Mouse (Mus musculus) ovary, postnatal 10 days (tissue): Measurements from ENCODE around the gene Ngfr.

ENCODE experiments used
- DNase-seq: peaks from one replicate; pipeline ENCODE4 v3.0.0; 2022; ENCODE audit warnings: low spot score

Ngfr gene

GRCm38 (mm10) chr11:95594686-95595212 lies 7.2 kb upstream of the Ngfr start:
- no peak for DNase-seq

- no peak for DNase-seq
These were observed 6.0 kb upstream of the Ngfr start for GRCm38 (mm10) chr11:95593501-95593900.

- no peak for DNase-seq
These were observed 5.2 kb upstream of the Ngfr start for GRCm38 (mm10) chr11:95592691-95593090.

- no peak for DNase-seq
These were observed 1.7 kb upstream of the Ngfr start for GRCm38 (mm10) chr11:95589195-95589594.

GRCm38 (mm10) chr11:95586751-95587422 lies 648 bp downstream of the Ngfr start:
- no peak for DNase-seq

- peak; percentile 79 for DNase-seq
These were observed 1.4 kb downstream of the Ngfr start for GRCm38 (mm10) chr11:95586184-95586583.

GRCm38 (mm10) chr11:95585684-95586083 lies 1.9 kb downstream of the Ngfr start:
- no peak for DNase-seq

- DNase-seq: no peak
These were observed 2.3 kb downstream of the Ngfr start for GRCm38 (mm10) chr11:95585281-95585680.

GRCm38 (mm10) chr11:95584651-95585050 lies 2.9 kb downstream of the Ngfr start:
- no peak for DNase-seq

GRCm38 (mm10) chr11:95583396-95583795 lies 4.1 kb downstream of the Ngfr start:
- DNase-seq: no peak

GRCm38 (mm10) chr11:95582193-95582592 lies 5.3 kb downstream of the Ngfr start:
- no peak for DNase-seq

- DNase-seq: no peak
These were observed 8.1 kb downstream of the Ngfr start for GRCm38 (mm10) chr11:95579455-95579854.

GRCm38 (mm10) chr11:95577776-95578446 lies 9.6 kb downstream of the Ngfr start:
- DNase-seq: no peak

- no peak for DNase-seq
These were observed 11.2 kb downstream of the Ngfr start for GRCm38 (mm10) chr11:95576299-95576698.

GRCm38 (mm10) chr11:95575791-95576190 lies 11.7 kb downstream of the Ngfr start:
- DNase-seq: no peak

- DNase-seq: no peak
These were observed 12.7 kb downstream of the Ngfr start for GRCm38 (mm10) chr11:95574786-95575334.

GRCm38 (mm10) chr11:95572227-95572626 lies 15.3 kb downstream of the Ngfr start:
- no peak for DNase-seq

GRCm38 (mm10) chr11:95571755-95572154 lies 15.8 kb downstream of the Ngfr start:
- DNase-seq: no peak

GRCm38 (mm10) chr11:95570827-95571619 lies 16.5 kb downstream of the Ngfr start:
- DNase-seq: no peak

- DNase-seq: no peak
These were observed 17.6 kb downstream of the Ngfr start for GRCm38 (mm10) chr11:95569908-95570307.

- no peak for DNase-seq
These were observed 19.4 kb downstream of the Ngfr start for GRCm38 (mm10) chr11:95567936-95568715.

GRCm38 (mm10) chr11:95567366-95567765 lies 20.2 kb downstream of the Ngfr start:
- DNase-seq: no peak
